Mouse (Mus musculus) kidney, embryonic 14.5 days (tissue): Measurements from ENCODE around the gene Kdm1b. TPM values are rescaled to one million over a fixed set of nuclear protein-coding genes. Genes with fewer than 3 reads are reported as not detected.

ENCODE experiments used
- ATAC-seq: fragments of 200-750 bp; cut with Nextera tagmentation; 2 replicates; pipeline ENCODE4 v1.8.0; 2017; ENCODE audit warnings: moderate number of reproducible peaks, mild to moderate bottlenecking, moderate TSS enrichment, moderate library complexity; ENCODE audit not compliant: low FRiP score, low TSS enrichment
- H3K27ac ChIP-seq: fragments of 300-500 bp; sonication (generic); 2 replicates; pipeline ENCODE4 v1.5.1; 2014; ENCODE audit warnings: low read depth, mild to moderate bottlenecking, low read length, moderate library complexity, mixed read lengths
- H3K27me3 ChIP-seq: fragments of 300-500 bp; sonication (generic); 2 replicates; pipeline ENCODE4 v1.6.1; 2014; ENCODE audit warnings: mild to moderate bottlenecking, low read length; ENCODE audit not compliant: control insufficient read depth, insufficient read depth
- H3K36me3 ChIP-seq: fragments of 300-500 bp; sonication (generic); 2 replicates; pipeline ENCODE4 v1.6.1; 2014; ENCODE audit warnings: low read length, mixed read lengths; ENCODE audit not compliant: control insufficient read depth, insufficient read depth
- H3K4me1 ChIP-seq: fragments of 300-500 bp; sonication (generic); 2 replicates; pipeline ENCODE4 v1.6.1; 2014; ENCODE audit warnings: low read length, mixed read lengths; ENCODE audit not compliant: control insufficient read depth, insufficient read depth
- H3K4me2 ChIP-seq: fragments of 300-500 bp; sonication (generic); replicated peaks from 2 replicates; pipeline ENCODE4 v1.6.1; 2014; ENCODE audit warnings: low read depth, mild to moderate bottlenecking, low read length
- H3K4me3 ChIP-seq: fragments of 300-500 bp; sonication (generic); 2 replicates; pipeline ENCODE4 v1.5.1; 2014; ENCODE audit warnings: mild to moderate bottlenecking, low read length
- H3K9ac ChIP-seq: fragments of 300-500 bp; sonication (generic); 2 replicates; pipeline ENCODE4 v1.6.1; 2014; ENCODE audit warnings: low read depth, mild to moderate bottlenecking, low read length, moderate library complexity
- H3K9me3 ChIP-seq: fragments of 300-500 bp; sonication (generic); 2 replicates; pipeline ENCODE4 v1.6.1; 2016; ENCODE audit warnings: low read length; ENCODE audit not compliant: control insufficient read depth
- WGBS: fragments of 180-500 bp; shearing (Covaris S2); extraction: QIAGEN DNeasy Blood & Tissue Kit; methylation state at CpG from one replicate; pipeline ENCODE4 v1.1.7; 2014; 5-methylcytosine and 5-hydroxymethylcytosine counted together
- polyA plus RNA-seq: library from polyadenylated mRNA; unstranded; fragments of >200 nt; fragmentation: Nextera tagmentation; extraction: Ambion mirVana; gene quantifications from 2 replicates; pipeline ENCODE4 v1.2.1, GENCODE M21; 2014

Gene Kdm1b
- polyA plus RNA-seq, 1 experiment from 2014 or later, result 12.1 TPM

DNA sequence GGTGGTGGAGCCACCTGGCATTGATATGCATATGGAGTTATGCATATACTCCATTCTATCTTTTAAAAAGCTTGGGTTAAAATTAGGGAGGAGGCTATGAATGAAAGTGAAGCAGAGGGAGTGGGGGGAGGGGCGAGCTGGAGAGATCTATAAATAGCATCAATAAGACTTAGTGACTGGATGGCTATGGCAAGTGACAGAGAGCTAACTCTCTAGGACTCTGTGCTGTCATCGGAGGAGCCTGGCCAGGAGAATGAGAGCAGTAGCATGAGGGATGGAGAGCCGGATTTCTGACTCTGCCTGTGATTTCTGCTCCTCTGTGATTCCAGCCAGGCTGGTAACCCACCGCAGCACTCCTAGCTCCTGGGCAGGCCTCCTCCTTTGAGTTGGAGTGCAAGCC lies 85.8 kb downstream of the Kdm1b start:
- Histone ChIP-seq H3K36me3 (no peaks in the 10 kb centered on the region), H3K4me2 (no peak overlapping the region), H3K4me3 (no peak overlapping the region), H3K27me3 (no peaks in the 10 kb centered on the region), H3K9me3 (no peaks in the 10 kb centered on the region), H3K4me1 (peaks cover 4% of the 10 kb centered on the region; the same call in 1 of the 2 replicates), H3K9ac (no peak overlapping the region), H3K27ac (no peak overlapping the region)
- no peak for ATAC-seq
- 69% methylated on average over 4 of the region's 4 CpGs for WGBS

- Histone ChIP-seq H3K4me3 (no peak overlapping the region), H3K27ac (no peak overlapping the region), H3K36me3 (no peaks in the 10 kb centered on the region), H3K4me2 (no peak overlapping the region), H3K9me3 (no peaks in the 10 kb centered on the region), H3K9ac (no peak overlapping the region), H3K27me3 (no peaks in the 10 kb centered on the region), H3K4me1 (no peaks in the 10 kb centered on the region)
- 92% methylated on average over 8 of the region's 8 CpGs for WGBS
- ATAC-seq, result no peak
Observed at GRCm38 (mm10) chr13:47133058-47133457, 89.8 kb downstream of the Kdm1b start.

DNA sequence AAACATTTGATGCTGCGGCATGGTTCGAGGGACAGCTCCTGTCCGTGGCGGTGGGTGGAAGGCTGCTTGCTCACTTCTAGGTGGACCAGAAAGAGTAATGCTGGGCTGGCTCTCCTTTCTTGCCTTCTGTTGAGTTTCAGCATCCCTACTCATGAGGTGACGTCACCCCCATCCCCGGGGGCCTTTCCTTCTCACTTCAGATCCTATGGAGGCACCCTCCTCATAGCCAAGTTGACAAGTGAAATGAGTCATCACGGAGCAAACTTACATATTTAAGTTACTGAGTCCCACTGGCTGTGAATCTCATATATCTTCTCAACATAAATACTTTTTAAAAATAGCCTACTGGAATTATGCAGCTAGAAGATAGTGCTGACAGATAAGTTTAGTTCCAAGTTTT lies 91.5 kb downstream of the Kdm1b start:
- ATAC-seq, result no peak
- H3K4me3 ChIP-seq, result no peak overlapping the region
- peaks cover 5% of the 10 kb centered on the region; the same call in 1 of the 2 replicates for H3K9me3 ChIP-seq
- H3K9ac ChIP-seq, result no peak overlapping the region
- H3K27ac ChIP-seq, result no peak overlapping the region
- H3K4me1 ChIP-seq, result no peaks in the 10 kb centered on the region
- no peaks in the 10 kb centered on the region for H3K27me3 ChIP-seq
- no peak overlapping the region for H3K4me2 ChIP-seq
- H3K36me3 ChIP-seq, result no peaks in the 10 kb centered on the region
- 95% methylated on average over 7 of the region's 7 CpGs for WGBS

Other genes with a start within 250 kb of the Kdm1b start
- gene Kif13a, start 113.6 kb upstream of the Kdm1b start, polyA plus RNA-seq, result 8.7 and 18.2 TPM in 2 replicates
- gene Nhlrc1, start 28.6 kb upstream of the Kdm1b start, polyA plus RNA-seq, result 2.5 and 3.1 TPM in 2 replicates
- 23.4 and 29.7 TPM in 2 replicates for gene Tpmt, start 1.2 kb downstream of the Kdm1b start, polyA plus RNA-seq
- gene Dek, start 62.7 kb downstream of the Kdm1b start, polyA plus RNA-seq, result 276 and 313 TPM in 2 replicates
- gene Rnf144b, start 79.2 kb downstream of the Kdm1b start, polyA plus RNA-seq, result 0.90 and 0.95 TPM in 2 replicates